ENCODE assay signal across 8 mouse cellular contexts in the genomic region with DNA sequence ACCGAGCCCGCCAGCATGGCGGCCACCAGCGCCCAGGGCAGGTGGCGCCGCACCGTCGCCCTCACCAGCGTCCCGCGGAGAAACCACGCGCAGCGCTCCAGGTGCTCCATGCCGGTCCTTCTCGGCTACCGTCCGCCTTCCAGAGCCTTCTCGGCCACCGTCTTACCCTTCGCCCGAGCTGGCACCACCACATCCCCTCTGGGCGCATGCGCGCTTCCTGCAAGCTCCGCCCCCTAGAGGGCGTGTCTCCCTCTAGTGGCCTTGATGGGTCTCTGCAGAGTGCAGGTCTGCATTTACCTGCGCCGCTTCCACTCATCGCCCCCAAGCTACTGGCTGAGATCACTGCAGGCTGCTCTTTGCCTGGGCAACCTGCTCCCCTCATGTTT. TPM values are rescaled to one million over a fixed set of nuclear protein-coding genes. Genes with fewer than 3 reads are reported as not detected.
DNase-seq lines count a peak whose midpoint lies in the region; ATAC-seq and TF ChIP-seq lines count a peak whose summit lies in the region.

A gene (minus strand): TSS at position 164 of the 386 bp plus-strand sequence.

- H3K4me3 ChIP-seq in cortical plate, adult 2 months (ENCODE audit: insufficient read depth, low read length) = peak within 1 kb of the TSS; percentile 68

- peak; percentile 96 for ATAC-seq in activated CD4-positive, CD25-positive, alpha-beta regulatory T cell, adult 4 months
- peak; percentile 95 for ATAC-seq in megakaryocyte progenitor cell, adult 5-6 weeks (replicated peaks; ENCODE audit: poor library complexity)

- no peak within 1 kb of the TSS; the same call in 1 of the 2 replicates for H3K27ac ChIP-seq in cortical plate, adult 2 months (ENCODE audit: insufficient read depth, low read length)

- peak; percentile 96 for DNase-seq in gastrocnemius, postnatal 10 days
- peak; percentile 99 for DNase-seq in induced T-regulatory cell, adult 2 months (ENCODE audit: low read depth)
- DNase-seq in left cerebral cortex, adult 9 months (ENCODE audit: low spot score in 2 of 2) = peak; percentile 89 to 97
- peak; percentile 97 for DNase-seq in right cerebral cortex, postnatal 14 days
- DNase-seq in urinary bladder, postnatal 36 days (ENCODE audit: low spot score in 2 of 2) = peak; percentile 95 to 96

- peaks cover 3% of the 10 kb centered on the region for H3K4me1 ChIP-seq in cortical plate, adult 2 months (ENCODE audit: control insufficient read depth, insufficient read depth, low read length)

- peak; percentile 76 for TF ChIP-seq POLR2A in cortical plate, adult 2 months (IDR thresholded peaks at IDR 0.05; ENCODE audit: extremely low read depth, insufficient read depth, low read length)

- TF ChIP-seq CTCF in cortical plate, adult 2 months (IDR thresholded peaks at IDR 0.05; ENCODE audit: extremely low read depth, insufficient read depth, low read length) = peak; percentile 92

RNA-seq across cellular contexts. Expression of the gene that starts here (rescaled TPM):
- polyA plus RNA-seq in activated CD4-positive, CD25-positive, alpha-beta regulatory T cell, adult 4 months (2017; shearing (Covaris generic)) = 1 to 10 TPM; 2.0 to 2.4 TPM
- 11.5 and 12.3 TPM in 2 replicates for polyA plus RNA-seq in cortical plate, adult 2 months (2012; rRNA removed)
- 10 to 100 TPM; 32.0 to 35.5 TPM for total RNA-seq in gastrocnemius, postnatal 10 days (2021)
- 1.5 and 3.2 TPM in 2 replicates for total RNA-seq in megakaryocyte progenitor cell, adult 5-6 weeks (2015)
- total RNA-seq in megakaryocyte progenitor cell, adult 5-6 weeks (2017) = 5.8 and 6.4 TPM in 2 replicates

Comparison
In these comparisons a context has a peak if more than half of its experiments do, and no peak if none do; other contexts are left out.
1. RNA of the gene that starts here (total RNA-seq): 32.0 to 35.5 TPM in gastrocnemius, postnatal 10 days; 1.5 to 6.4 TPM in megakaryocyte progenitor cell, adult 5-6 weeks; every median in the first group is over 4 times any median in the second.
2. Peak in every context shown above with its lines, with median percentiles within 50 percentile points of each other: DNase-seq.